Mouse (Mus musculus) CH12.LX (cell line): ENCODE measurements at regions not wholly inside any gene's neighbourhood (a gene's known extent, or its start where the extent isn't known, plus 50 kb on each side); places are given as distances from the start of the nearest gene placed in this dataset.

ENCODE experiments used
- DNase-seq: peaks from one replicate; pipeline ENCODE4 v3.0.0-alpha.2; 2013; ENCODE audit errors: extremely low read depth
- H3K27ac ChIP-seq: 2 replicates; pipeline ENCODE4 v1.5.1; 2012; ENCODE audit warnings: low read depth, mild to moderate bottlenecking, control low read depth, moderate library complexity; ENCODE audit not compliant: insufficient read depth
- H3K27me3 ChIP-seq: replicated peaks from 2 replicates; pipeline ENCODE3; 2012; ENCODE audit warnings: inconsistent platforms
- H3K36me3 ChIP-seq, 2 experiments: replicated peaks in 1 of 2; 2 replicates each; pipeline versions ENCODE3 to v1.6.1; 2012; ENCODE audit warnings: inconsistent platforms in 1 of 2, low read length in 1 of 2, mild to moderate bottlenecking in 1 of 2, mixed read lengths in 1 of 2, moderate library complexity in 1 of 2; ENCODE audit not compliant: control insufficient read depth in 1 of 2, insufficient read depth in 1 of 2
- H3K4me1 ChIP-seq, 2 experiments: 2 replicates each; pipeline ENCODE4 v1.6.1; 2012; ENCODE audit warnings: inconsistent platforms in 1 of 2, moderate library complexity in 1 of 2; ENCODE audit not compliant: insufficient read depth in 2 of 2, control insufficient read depth in 1 of 2
- H3K4me2 ChIP-seq: 2 replicates; pipeline ENCODE4 v1.6.1; 2012; ENCODE audit warnings: low read depth, mild to moderate bottlenecking, control low read depth; ENCODE audit not compliant: poor library complexity, insufficient read depth, severe bottlenecking
- H3K4me3 ChIP-seq, 3 experiments: fragments of 150-350 bp in 1 of 3; sonication (generic) in 1 of 3; replicated peaks in 1 of 3; 2 replicates each; pipeline versions ENCODE3 to v1.5.1; 2011 to 2012; ENCODE audit warnings: low read depth in 2 of 3, low read length in 2 of 3, mild to moderate bottlenecking in 2 of 3, moderate library complexity in 2 of 3, control low read depth in 1 of 3, improper control_type of control experiment in 1 of 3, inconsistent platforms in 1 of 3, mixed read lengths in 1 of 3; ENCODE audit not compliant: poor library complexity in 1 of 3
- H3K79me2 ChIP-seq: replicated peaks from 2 replicates; pipeline ENCODE4 v1.6.1; 2012; ENCODE audit warnings: mild to moderate bottlenecking, moderate library complexity; ENCODE audit not compliant: control insufficient read depth, poor library complexity, insufficient read depth, severe bottlenecking; ENCODE audit errors: extremely low read depth
- H3K9ac ChIP-seq: 2 replicates; pipeline ENCODE4 v1.6.1; 2012; ENCODE audit warnings: low read depth, mild to moderate bottlenecking, control low read depth, moderate library complexity; ENCODE audit not compliant: insufficient read depth
- H3K9me3 ChIP-seq: replicated peaks from 2 replicates; pipeline ENCODE3; 2012; ENCODE audit warnings: low read length, inconsistent platforms, mixed read lengths
- CHD2 ChIP-seq: IDR thresholded peaks from 2 replicates; pipeline ENCODE4 v1.6.1; 2011; ENCODE audit warnings: low read length, improper control_type of control experiment
- ETS1 ChIP-seq: conservative IDR thresholded peaks from 2 replicates; pipeline ENCODE4 v1.6.1; 2012; ENCODE audit warnings: low read depth, mild to moderate bottlenecking, inconsistent platforms, low read length, improper control_type of control experiment, moderate library complexity
- GABPA ChIP-seq: IDR thresholded peaks from 2 replicates; pipeline ENCODE4 v1.6.1; 2012; ENCODE audit warnings: low read depth, low read length, improper control_type of control experiment, inconsistent platforms; ENCODE audit not compliant: insufficient replicate concordance
- IRF4 ChIP-seq: IDR thresholded peaks from 2 replicates; pipeline ENCODE4 v1.6.1; 2014; ENCODE audit warnings: low read depth, mild to moderate bottlenecking, inconsistent platforms, low read length, improper control_type of control experiment
- JUN ChIP-seq: IDR thresholded peaks from 2 replicates; pipeline ENCODE4 v1.6.1; 2011; ENCODE audit warnings: low read depth, mild to moderate bottlenecking, low read length, improper control_type of control experiment, moderate library complexity; ENCODE audit not compliant: insufficient read depth
- NELFE ChIP-seq: IDR thresholded peaks from 2 replicates; pipeline ENCODE4 v1.6.1; 2011; ENCODE audit warnings: low read depth, low read length, improper control_type of control experiment
- SIN3A ChIP-seq: IDR thresholded peaks from 2 replicates; pipeline ENCODE4 v1.6.1; 2012; ENCODE audit warnings: low read length, improper control_type of control experiment, inconsistent platforms
- SMC3 ChIP-seq: IDR thresholded peaks from 2 replicates; pipeline ENCODE4 v1.6.1; 2011; ENCODE audit warnings: low read depth, low read length, improper control_type of control experiment
- ZMIZ1 ChIP-seq: IDR thresholded peaks from 2 replicates; pipeline ENCODE4 v1.6.1; 2012; ENCODE audit warnings: low read depth, mild to moderate bottlenecking, inconsistent platforms, low read length, improper control_type of control experiment
- dilution Hi-C: fragments of 300-500 bp; cut with MboI; formaldehyde crosslinking; loops from 2 replicates; pipeline ENCODE4 v1.14.3; 2020; ENCODE audit warnings: low sequenced_read_pairs; ENCODE audit not compliant: extremely low pct_unique_long_range_greater_than_20kb, extremely low pct_ligation_motif_present
- in situ Hi-C: fragments of 300-500 bp; cut with MboI; formaldehyde crosslinking; loops from 3 replicates; pipeline ENCODE4 v1.14.3; 2019; ENCODE audit warnings: low sequenced_read_pairs, low pct_ligation_motif_present, low pct_unique_long_range_greater_than_20kb, mixed read lengths

GRCm38 (mm10) chr2:166258771-166259180, 103.3 kb upstream of the Sulf2 start:
- in situ Hi-C loops (no loop called here), dilution Hi-C loops (no loop called here)
- no peak for DNase-seq
- Histone ChIP-seq H3K4me3 (no peak overlapping the region), H3K9ac (no peak overlapping the region), H3K4me2 (no peak overlapping the region), H3K9me3 (no peaks in the 10 kb centered on the region), H3K79me2 (no peaks in the 10 kb centered on the region), H3K27ac (no peak overlapping the region), H3K27me3 (peaks cover 5% of the 10 kb centered on the region), H3K4me1 (peaks cover 0 to 6% of the 10 kb centered on the region in 2 experiments; a peak in 2 of 4 replicates), H3K36me3 (no peaks in the 10 kb centered on the region)
- no peak for TF ChIP-seq ETS1
- no peak for TF ChIP-seq IRF4
- no peak for TF ChIP-seq JUN
- no peak for TF ChIP-seq SIN3A

GRCm38 (mm10) chr2:166257666-166258065, 102.2 kb upstream of the Sulf2 start:
- H3K36me3 ChIP-seq: no peaks in the 10 kb centered on the region
- TF ChIP-seq JUN (no peak), IRF4 (no peak), GABPA (no peak), ZMIZ1 (no peak), NELFE (no peak)
- TF ChIP-seq, all 38 proteins: peak for 0
- in situ Hi-C loops: no loop called here
- dilution Hi-C loops: no loop called here
- peaks cover 0 to 6% of the 10 kb centered on the region in 2 experiments; a peak in 2 of 4 replicates for H3K4me1 ChIP-seq
- H3K27me3 ChIP-seq: peaks cover 2% of the 10 kb centered on the region
- H3K9me3 ChIP-seq: no peaks in the 10 kb centered on the region
- no peak overlapping the region for H3K4me3 ChIP-seq
- H3K9ac ChIP-seq: no peak overlapping the region
- DNase-seq: no peak
- no peak overlapping the region for H3K4me2 ChIP-seq
- H3K79me2 ChIP-seq: no peaks in the 10 kb centered on the region
- no peak overlapping the region for H3K27ac ChIP-seq

- no peaks in the 10 kb centered on the region for H3K9me3 ChIP-seq
These were observed 100.7 kb upstream of the Sulf2 start for GRCm38 (mm10) chr2:166256193-166256592.

More at GRCm38 (mm10) chr2:166256193-166256592, 100.7 kb upstream of the Sulf2 start:
- Histone ChIP-seq H3K4me2 (no peak overlapping the region), H3K27ac (no peak overlapping the region), H3K4me3 (no peak overlapping the region), H3K36me3 (no peaks in the 10 kb centered on the region), H3K27me3 (peaks cover 2% of the 10 kb centered on the region), H3K79me2 (no peaks in the 10 kb centered on the region), H3K4me1 (no peaks in the 10 kb centered on the region), H3K9ac (no peak overlapping the region)
- no peak for DNase-seq
- TF ChIP-seq SMC3 (no peak), CHD2 (no peak)
- dilution Hi-C loops (no loop called here), in situ Hi-C loops (no loop called here)
